ENCODE assay signal across 24 mouse cellular contexts in genomic region chr6:72014033-72014432, GRCm38 (mm10).
DNase-seq lines count a peak whose midpoint lies in the region; ATAC-seq and TF ChIP-seq lines count a peak whose summit lies in the region.
"Had no signal": no experiment of that assay in that cellular context is flagged by ENCODE, and none has a peak within 500 bp of the region (broad histone marks: within the 10 kb centered on the region; RNA-seq: fewer than 3 reads in every experiment).

No protein-coding gene starts in this region.

- H3K27ac ChIP-seq in forebrain, postnatal 0 days (ENCODE audit: low read depth, low read length), result peak overlapping the region; percentile 54
- no peak overlapping the region for H3K27ac ChIP-seq in forebrain, embryonic 12.5 days
- peak overlapping the region; percentile 47; the same call in 1 of the 2 replicates for H3K27ac ChIP-seq in cortical plate, adult 2 months (ENCODE audit: insufficient read depth, low read length)
- no peak overlapping the region for H3K27ac ChIP-seq in hindbrain, embryonic 13.5 days
- no peak overlapping the region for H3K27ac ChIP-seq in midbrain, embryonic 13.5 days
- H3K27ac ChIP-seq: forebrain, embryonic 15.5 days; hindbrain, embryonic 10.5 days; liver, embryonic 14.5 days; neural tube, embryonic 12.5 days had no signal

- 23% methylated on average over 4 of the region's 4 CpGs for WGBS in forebrain, postnatal 0 days
- WGBS in forebrain, embryonic 12.5 days, result 54% methylated on average over 4 of the region's 4 CpGs
- 58% methylated on average over 4 of the region's 4 CpGs for WGBS in hindbrain, embryonic 13.5 days
- WGBS in midbrain, embryonic 13.5 days, result 60% methylated on average over 4 of the region's 4 CpGs

- H3K4me3 ChIP-seq in forebrain, postnatal 0 days (ENCODE audit: low read depth, low read length), result no peak overlapping the region
- H3K4me3 ChIP-seq in forebrain, embryonic 12.5 days (replicated peaks), result no peak overlapping the region
- no peak overlapping the region for H3K4me3 ChIP-seq in cortical plate, adult 2 months (ENCODE audit: insufficient read depth, low read length)
- no peak overlapping the region for H3K4me3 ChIP-seq in hindbrain, embryonic 13.5 days
- no peak overlapping the region for H3K4me3 ChIP-seq in midbrain, embryonic 13.5 days (replicated peaks)
- H3K4me3 ChIP-seq: forebrain, embryonic 15.5 days; hindbrain, embryonic 10.5 days; myocyte; neural tube, embryonic 12.5 days had no signal

- no peaks in the 10 kb centered on the region for H3K9me3 ChIP-seq in forebrain, postnatal 0 days (ENCODE audit: low read length)
- no peaks in the 10 kb centered on the region for H3K9me3 ChIP-seq in forebrain, embryonic 12.5 days
- H3K9me3 ChIP-seq in hindbrain, embryonic 13.5 days, result no peaks in the 10 kb centered on the region
- H3K9me3 ChIP-seq in midbrain, embryonic 13.5 days, result no peaks in the 10 kb centered on the region
- H3K9me3 ChIP-seq: forebrain, embryonic 15.5 days; hindbrain, embryonic 10.5 days; neural tube, embryonic 12.5 days had no signal

- 0 out of 2 replicates have a peak, but pooled peaks have one; percentile 36 for TF ChIP-seq POLR2A in cortical plate, adult 2 months (IDR thresholded peaks at IDR 0.05; ENCODE audit: extremely low read depth, insufficient read depth, low read length)

- no peaks in the 10 kb centered on the region for H3K36me3 ChIP-seq in forebrain, postnatal 0 days (ENCODE audit: insufficient read depth)
- H3K36me3 ChIP-seq in forebrain, embryonic 12.5 days (replicated peaks), result no peaks in the 10 kb centered on the region
- no peaks in the 10 kb centered on the region for H3K36me3 ChIP-seq in hindbrain, embryonic 13.5 days
- H3K36me3 ChIP-seq in midbrain, embryonic 13.5 days, result no peaks in the 10 kb centered on the region
- H3K36me3 ChIP-seq: forebrain, embryonic 15.5 days; hindbrain, embryonic 10.5 days; neural tube, embryonic 12.5 days had no signal

- no peaks in the 10 kb centered on the region for H3K27me3 ChIP-seq in forebrain, postnatal 0 days (ENCODE audit: insufficient read depth, low read length)
- no peaks in the 10 kb centered on the region for H3K27me3 ChIP-seq in forebrain, embryonic 12.5 days
- no peaks in the 10 kb centered on the region for H3K27me3 ChIP-seq in hindbrain, embryonic 13.5 days
- H3K27me3 ChIP-seq in midbrain, embryonic 13.5 days, result no peaks in the 10 kb centered on the region
- H3K27me3 ChIP-seq: forebrain, embryonic 15.5 days; neural tube, embryonic 12.5 days had no signal

- no peaks in the 10 kb centered on the region for H3K4me1 ChIP-seq in forebrain, postnatal 0 days (ENCODE audit: insufficient read depth)
- no peaks in the 10 kb centered on the region for H3K4me1 ChIP-seq in forebrain, embryonic 12.5 days
- H3K4me1 ChIP-seq in cortical plate, adult 2 months (ENCODE audit: control insufficient read depth, insufficient read depth, low read length), result peaks cover 6% of the 10 kb centered on the region; the same call in 1 of the 2 replicates
- H3K4me1 ChIP-seq in hindbrain, embryonic 13.5 days (replicated peaks), result no peaks in the 10 kb centered on the region
- H3K4me1 ChIP-seq in midbrain, embryonic 13.5 days (replicated peaks), result no peaks in the 10 kb centered on the region
- H3K4me1 ChIP-seq: forebrain, embryonic 15.5 days; hindbrain, embryonic 10.5 days; neural tube, embryonic 12.5 days had no signal

- no peak overlapping the region for H3K4me2 ChIP-seq in forebrain, postnatal 0 days (ENCODE audit: low read depth)
- no peak overlapping the region for H3K4me2 ChIP-seq in forebrain, embryonic 12.5 days
- no peak overlapping the region for H3K4me2 ChIP-seq in hindbrain, embryonic 13.5 days
- no peak overlapping the region for H3K4me2 ChIP-seq in midbrain, embryonic 13.5 days (replicated peaks)
- H3K4me2 ChIP-seq: forebrain, embryonic 15.5 days; midbrain, embryonic 11.5 days; neural tube, embryonic 12.5 days had no signal

- TF ChIP-seq CTCF in forebrain, postnatal 0 days (IDR thresholded peaks at IDR 0.05; ENCODE audit: low read depth), result no peak
- no peak for TF ChIP-seq CTCF in cortical plate, adult 2 months (IDR thresholded peaks at IDR 0.05; ENCODE audit: extremely low read depth, insufficient read depth, low read length)

- ATAC-seq in forebrain, postnatal 0 days, result peak; percentile 79
- no peak for ATAC-seq in forebrain, embryonic 12.5 days (ENCODE audit: low FRiP score)
- ATAC-seq in hindbrain, embryonic 13.5 days (ENCODE audit: low FRiP score), result no peak
- ATAC-seq in midbrain, embryonic 13.5 days, result no peak
- ATAC-seq: CD4-positive, CD25-positive, alpha-beta regulatory T cell, adult 4 months; forebrain, embryonic 15.5 days; hindbrain, embryonic 16.5 days had no signal

- peak; percentile 40 for DNase-seq in forebrain, postnatal 0 days
- DNase-seq in brain, adult 2 months (ENCODE audit: low read depth, low spot score), result peak; percentile 94
- DNase-seq in cerebellum, adult 8-10 months, result peak; percentile 43
- DNase-seq: adrenal gland, postnatal 25 days; gastrocnemius, postnatal 14 days; heart, postnatal 14 days; kidney, adult 2 months; kidney, postnatal 36 days; layer of hippocampus, postnatal 36 days; liver; lung, adult 2 months; thymus, postnatal 4 days had no signal

- no peak overlapping the region for H3K9ac ChIP-seq in forebrain, postnatal 0 days
- no peak overlapping the region for H3K9ac ChIP-seq in forebrain, embryonic 12.5 days
- no peak overlapping the region for H3K9ac ChIP-seq in hindbrain, embryonic 13.5 days
- H3K9ac ChIP-seq in midbrain, embryonic 13.5 days (replicated peaks), result no peak overlapping the region
- H3K9ac ChIP-seq: forebrain, embryonic 15.5 days; liver, embryonic 14.5 days; neural tube, embryonic 12.5 days had no signal

Comparison
In these comparisons a context has a peak if more than half of its experiments do, and no peak if none do; other contexts are left out.
1. H3K27ac ChIP-seq: peak in forebrain, postnatal 0 days (single experiment) and cortical plate, adult 2 months (single experiment); none in forebrain, embryonic 12.5 days (single experiment), hindbrain, embryonic 13.5 days (single experiment) and midbrain, embryonic 13.5 days (single experiment).
2. DNase-seq: peak in every context shown above with its lines; median percentile 94 in brain, adult 2 months; 43 in cerebellum, adult 8-10 months; 40 in forebrain, postnatal 0 days.